Mouse (Mus musculus) gastrocnemius, postnatal 10 days (tissue): ENCODE data around the gene Fbxo42. TPM values are rescaled to one million over a fixed set of nuclear protein-coding genes. Genes with fewer than 3 reads are reported as not detected.
"Not testable (repeated sequence)": the region's sequence is repeated elsewhere in the genome, so short reads cannot be mapped to it uniquely, and the experiment has no call there.

Source experiments
- DNase-seq: peaks from one replicate; pipeline ENCODE4 v3.0.0; 2021; ENCODE audit warnings: mixed read lengths
- total RNA-seq, 2 experiments: library from RNA; stranded (reverse); gene quantifications; 2 replicates each; pipeline ENCODE4 v1.2.3; 2021

The Fbxo42 gene
- total RNA-seq, 2 experiments from 2014 or later: 10.0 to 11.4 TPM

GRCm38 (mm10) chr4:141134751-141135530 is 12.8 kb upstream of the Fbxo42 start:
- peak; percentile 44 for DNase-seq

GRCm38 (mm10) chr4:141136126-141136525 is 11.6 kb upstream of the Fbxo42 start:
- no peak for DNase-seq

GRCm38 (mm10) chr4:141137740-141138139 is 10.0 kb upstream of the Fbxo42 start:
- not testable (repeated sequence) for DNase-seq

GRCm38 (mm10) chr4:141138425-141139115 is 9.1 kb upstream of the Fbxo42 start:
- no peak for DNase-seq

- peak; percentile 99 for DNase-seq
These were observed 8.4 kb upstream of the Fbxo42 start, which contains the start of gene Szrd1 for GRCm38 (mm10) chr4:141139116-141139970. TSS of gene Szrd1 (minus strand) at chr4:141139775.

- not testable (repeated sequence) for DNase-seq
These were observed 7.4 kb upstream of the Fbxo42 start for GRCm38 (mm10) chr4:141140354-141140753.

GRCm38 (mm10) chr4:141140967-141141366 is 6.7 kb upstream of the Fbxo42 start:
- no peak for DNase-seq

- peak; percentile 71 for DNase-seq
These were observed 5.4 kb upstream of the Fbxo42 start for GRCm38 (mm10) chr4:141142285-141142811.

GRCm38 (mm10) chr4:141145124-141145523 is 2.6 kb upstream of the Fbxo42 start:
- DNase-seq: not testable (repeated sequence)

- no peak for DNase-seq
These were observed 1.2 kb upstream of the Fbxo42 start for GRCm38 (mm10) chr4:141146491-141147033.

GRCm38 (mm10) chr4:141148009-141148801 is 492 bp downstream of the Fbxo42 start:
- DNase-seq: peak; percentile 44

- DNase-seq: no peak
These were observed 1.4 kb downstream of the Fbxo42 start for GRCm38 (mm10) chr4:141149116-141149515.

- DNase-seq: no peak
These were observed 9.8 kb downstream of the Fbxo42 start for GRCm38 (mm10) chr4:141157485-141157884.

- no peak for DNase-seq
These were observed 10.9 kb downstream of the Fbxo42 start for GRCm38 (mm10) chr4:141158609-141159008.

GRCm38 (mm10) chr4:141159093-141159492 is 11.4 kb downstream of the Fbxo42 start:
- DNase-seq: no peak

GRCm38 (mm10) chr4:141159666-141160065 is 12.0 kb downstream of the Fbxo42 start:
- no peak for DNase-seq

- DNase-seq: no peak
These were observed 12.5 kb downstream of the Fbxo42 start for GRCm38 (mm10) chr4:141160193-141160592.

GRCm38 (mm10) chr4:141161699-141162208 is 14.0 kb downstream of the Fbxo42 start:
- no peak for DNase-seq

- no peak for DNase-seq
These were observed 16.0 kb downstream of the Fbxo42 start for GRCm38 (mm10) chr4:141163729-141164128.

GRCm38 (mm10) chr4:141165744-141166292 is 18.1 kb downstream of the Fbxo42 start:
- DNase-seq: no peak
